Mouse (Mus musculus) left cerebral cortex, adult 2 months (tissue): ENCODE results near the gene Slc25a53. TPM values are rescaled to one million over a fixed set of nuclear protein-coding genes. Genes with fewer than 3 reads are reported as not detected.
"Not testable (repeated sequence)": the region's sequence is repeated elsewhere in the genome, so short reads cannot be mapped to it uniquely, and the experiment has no call there.

Experiments used
- DNase-seq, 2 experiments: peaks; one replicate each; pipeline ENCODE4 v3.0.0; 2021 to 2022; ENCODE audit warnings: low spot score in 2 of 2, mixed read lengths in 1 of 2; ENCODE audit errors: extremely low spot score in 1 of 2
- H3K27ac ChIP-seq: fragments of 200-600 bp; 2 replicates; pipeline ENCODE4 v1.8.1; 2022
- H3K4me3 ChIP-seq: fragments of 200-600 bp; 2 replicates; pipeline ENCODE4 v1.8.1; 2022
- CTCF ChIP-seq: fragments of 200-600 bp; IDR thresholded peaks from 2 replicates; pipeline ENCODE4 v1.8.1; 2022; ENCODE audit warnings: antibody characterized with exemption, mild to moderate bottlenecking, moderate library complexity
- intact Hi-C: fragments of 180-260 bp; cut with DNase I; formaldehyde crosslinking; loops from one replicate; pipeline ENCODE4 v1.15.1; 2025
- total RNA-seq, 2 experiments: library from RNA; stranded (reverse); gene quantifications; 2 replicates each; pipeline ENCODE4 v1.2.3; 2021

Slc25a53 gene
- total RNA-seq, 2 experiments from 2014 or later: 26.5 to 34.7 TPM

- intact Hi-C loops: loop anchor here (2.0 to 10.0 kb wide), 4 partner anchors 38 to 390 kb away; partner anchors contain the start of genes Morf4l2, Tmsb15b1, Tmsb15b2 and Tmsb15l
- H3K27ac ChIP-seq: no peak overlapping the region
- DNase-seq: peak; percentile 24 to 43
- no peak overlapping the region for H3K4me3 ChIP-seq
- peak; percentile 74 for TF ChIP-seq CTCF
Observed at GRCm38 (mm10) chrX:137015099-137015709, 22.9 kb downstream of the Slc25a53 start.

- no peak for TF ChIP-seq CTCF
- H3K27ac ChIP-seq: no peak overlapping the region
- H3K4me3 ChIP-seq: no peak overlapping the region
- intact Hi-C loops: no loop called here
- DNase-seq: no peak
Observed at GRCm38 (mm10) chrX:136996256-136996655, 41.8 kb downstream of the Slc25a53 start.

- DNase-seq: peak in 1 of 2 experiments; percentile 14
- peak overlapping the region; percentile 89 for H3K27ac ChIP-seq
- intact Hi-C loops: no loop called here
- H3K4me3 ChIP-seq: peak overlapping the region; percentile 61
- TF ChIP-seq CTCF: no peak
Observed at GRCm38 (mm10) chrX:136993641-136994040, 44.5 kb downstream of the Slc25a53 start.

GRCm38 (mm10) chrX:136992978-136993547, 45.0 kb downstream of the Slc25a53 start, which contains the start of gene Zcchc18:
Gene Zcchc18, plus strand, starts transcription at chrX:136993155.
- TF ChIP-seq CTCF: no peak; the same call in 1 of the 2 replicates
- DNase-seq: peak; percentile 77 to 82
- intact Hi-C loops: no loop called here
- H3K4me3 ChIP-seq: peak within 1 kb of the TSS; percentile 61
- peak within 1 kb of the TSS; percentile 89 for H3K27ac ChIP-seq

GRCm38 (mm10) chrX:136992191-136992965, 45.7 kb downstream of the Slc25a53 start:
- no peak for TF ChIP-seq CTCF
- no peak for DNase-seq
- peak overlapping the region; percentile 89 for H3K27ac ChIP-seq
- peak overlapping the region; percentile 61 for H3K4me3 ChIP-seq
- intact Hi-C loops: no loop called here

- TF ChIP-seq CTCF: no peak
- intact Hi-C loops: no loop called here
- no peak overlapping the region for H3K27ac ChIP-seq
- no peak overlapping the region for H3K4me3 ChIP-seq
- no peak for DNase-seq
Observed at GRCm38 (mm10) chrX:136991274-136991673, 46.8 kb downstream of the Slc25a53 start.

- DNase-seq: no peak
- Histone ChIP-seq H3K27ac (no peak overlapping the region), H3K4me3 (no peak overlapping the region)
- TF ChIP-seq CTCF: no peak
- intact Hi-C loops: no loop called here
Observed at GRCm38 (mm10) chrX:136986039-136986438, 52.1 kb downstream of the Slc25a53 start.

- no peak overlapping the region for H3K27ac ChIP-seq
- DNase-seq: no peak
- intact Hi-C loops: loop anchor here (2.0 to 5.0 kb wide), 2 partner anchors 20 to 39 kb away; no protein-coding TSS in a partner anchor
- peak; percentile 57 for TF ChIP-seq CTCF
- no peak overlapping the region for H3K4me3 ChIP-seq
Observed at GRCm38 (mm10) chrX:136978616-136979015, 59.5 kb downstream of the Slc25a53 start.

GRCm38 (mm10) chrX:136976424-136977084, 61.5 kb downstream of the Slc25a53 start, which contains the start of the genes Tmsb15l and Tmsb15b1:
Gene Tmsb15l, minus strand, starts transcription at chrX:136976869.
Gene Tmsb15b1, minus strand, starts transcription at chrX:136976874.
- DNase-seq: peak in 1 of 2 experiments; percentile 68
- intact Hi-C loops: loop anchor here (5.0 kb wide), 1 partner anchor 41 kb away; no protein-coding TSS in a partner anchor
- H3K27ac ChIP-seq: no peak within 1 kb of the TSS

GRCm38 (mm10) chrX:136975397-136975796, 62.7 kb downstream of the Slc25a53 start, which contains the start of gene Tmsb15b2:
Gene Tmsb15b2, minus strand, starts transcription at chrX:136975497.
- peak within 1 kb of the TSS; percentile 34 for H3K4me3 ChIP-seq
- intact Hi-C loops: loop anchor here (5.0 kb wide), 1 partner anchor 42 kb away; no protein-coding TSS in a partner anchor
- not testable (repeated sequence) for DNase-seq, H3K27ac ChIP-seq

More at GRCm38 (mm10) chrX:136976424-136977084, 61.5 kb downstream of the Slc25a53 start, which contains the start of the genes Tmsb15l and Tmsb15b1:
- TF ChIP-seq CTCF: no peak
- peak within 1 kb of the TSS; percentile 34 for H3K4me3 ChIP-seq

- peak; percentile 44 for TF ChIP-seq CTCF
- Histone ChIP-seq H3K4me3 (no peak overlapping the region), H3K27ac (no peak overlapping the region)
- intact Hi-C loops: loop anchor here (2.0 kb wide), 2 partner anchors 19 to 57 kb away; no protein-coding TSS in a partner anchor
- peak in 1 of 2 experiments; percentile 7 for DNase-seq
Observed at GRCm38 (mm10) chrX:136959688-136960087, 78.4 kb downstream of the Slc25a53 start.

- H3K27ac ChIP-seq, DNase-seq: not testable (repeated sequence)
- H3K4me3 ChIP-seq: peak overlapping the region; percentile 24; the same call in 1 of the 2 replicates
- intact Hi-C loops: loop anchor here (2.0 kb wide), 2 partner anchors 21 to 59 kb away; no protein-coding TSS in a partner anchor
Observed at GRCm38 (mm10) chrX:136958300-136958699, 79.8 kb downstream of the Slc25a53 start.

- peak overlapping the region; percentile 49 for H3K4me3 ChIP-seq
- intact Hi-C loops: loop anchor here (2.0 kb wide), 2 partner anchors 21 to 59 kb away; no protein-coding TSS in a partner anchor
- not testable (repeated sequence) for H3K27ac ChIP-seq
Observed at GRCm38 (mm10) chrX:136957583-136958279, 80.4 kb downstream of the Slc25a53 start.

More at GRCm38 (mm10) chrX:136957583-136958279, 80.4 kb downstream of the Slc25a53 start:
- peak; percentile 68 to 77 for DNase-seq
